Mouse (Mus musculus) kidney, adult 2 months (tissue): ENCODE measurements around the gene Scgb2a2.
"Not testable (repeated sequence)": the region's sequence is repeated elsewhere in the genome, so short reads cannot be mapped to it uniquely, and the experiment has no call there.

Experiments used
- CTCF ChIP-seq: fragments of 200-500 bp; conservative IDR thresholded peaks from 2 replicates; pipeline ENCODE4 v1.5.1; 2011; ENCODE audit warnings: low read depth, mild to moderate bottlenecking, control low read depth, low read length, moderate library complexity, mixed read lengths; ENCODE audit not compliant: insufficient read depth, insufficient read length
- POLR2A ChIP-seq: fragments of 200-500 bp; IDR thresholded peaks from one replicate; pipeline ENCODE4 v1.6.1; 2011; ENCODE audit warnings: low read depth, low read length, control low read depth

- not testable (repeated sequence) for TF ChIP-seq CTCF, POLR2A
Observed at GRCm38 (mm10) chr19:9860821-9861220, 13.5 kb downstream of the Scgb2a2 start.
